Mouse (Mus musculus) A20 (cell line): ENCODE data around the gene Gm10974.
A peak's percentile ranks its signal among the peaks of the same experiment; 100 is the strongest.

Source experiments
- DNase-seq: peaks from one replicate; pipeline ENCODE4 v3.0.0-alpha.2; 2011; ENCODE audit warnings: low read depth, low spot score

Gm10974 gene

GRCm38 (mm10) chr7:66405541-66405940 lies 39.8 kb downstream of the Gm10974 start:
- DNase-seq = no peak

- no peak for DNase-seq
Observed at GRCm38 (mm10) chr7:66405951-66406721, 40.4 kb downstream of the Gm10974 start.

- DNase-seq = no peak
Observed at GRCm38 (mm10) chr7:66406971-66407370, 41.3 kb downstream of the Gm10974 start.

GRCm38 (mm10) chr7:66409433-66409832 lies 43.7 kb downstream of the Gm10974 start:
- peak; percentile 42 for DNase-seq

- no peak for DNase-seq
Observed at GRCm38 (mm10) chr7:66413093-66413492, 47.4 kb downstream of the Gm10974 start.

GRCm38 (mm10) chr7:66416829-66417228 lies 51.1 kb downstream of the Gm10974 start:
- no peak for DNase-seq

- DNase-seq = no peak
Observed at GRCm38 (mm10) chr7:66418981-66419380, 53.3 kb downstream of the Gm10974 start.

- DNase-seq = no peak
Observed at GRCm38 (mm10) chr7:66421903-66422302, 56.2 kb downstream of the Gm10974 start.

GRCm38 (mm10) chr7:66427053-66427436 lies 61.3 kb downstream of the Gm10974 start:
- no peak for DNase-seq

- no peak for DNase-seq
Observed at GRCm38 (mm10) chr7:66427437-66428161, 61.9 kb downstream of the Gm10974 start, which contains the start of gene Aldh1a3. Aldh1a3 (minus strand) TSS chr7:66427517.

- DNase-seq = peak; percentile 51
Observed at GRCm38 (mm10) chr7:66434453-66434935, 68.8 kb downstream of the Gm10974 start.
